Mouse (Mus musculus): Measurements from ENCODE around the gene Bcl2l1.

The Bcl2l1 gene

GRCm38 (mm10) chr2:152738341-152738740 lies 93.2 kb downstream of the Bcl2l1 start:
- no peak for DNase-seq (ENCODE audit: low spot score in 2 of 2)

DNA sequence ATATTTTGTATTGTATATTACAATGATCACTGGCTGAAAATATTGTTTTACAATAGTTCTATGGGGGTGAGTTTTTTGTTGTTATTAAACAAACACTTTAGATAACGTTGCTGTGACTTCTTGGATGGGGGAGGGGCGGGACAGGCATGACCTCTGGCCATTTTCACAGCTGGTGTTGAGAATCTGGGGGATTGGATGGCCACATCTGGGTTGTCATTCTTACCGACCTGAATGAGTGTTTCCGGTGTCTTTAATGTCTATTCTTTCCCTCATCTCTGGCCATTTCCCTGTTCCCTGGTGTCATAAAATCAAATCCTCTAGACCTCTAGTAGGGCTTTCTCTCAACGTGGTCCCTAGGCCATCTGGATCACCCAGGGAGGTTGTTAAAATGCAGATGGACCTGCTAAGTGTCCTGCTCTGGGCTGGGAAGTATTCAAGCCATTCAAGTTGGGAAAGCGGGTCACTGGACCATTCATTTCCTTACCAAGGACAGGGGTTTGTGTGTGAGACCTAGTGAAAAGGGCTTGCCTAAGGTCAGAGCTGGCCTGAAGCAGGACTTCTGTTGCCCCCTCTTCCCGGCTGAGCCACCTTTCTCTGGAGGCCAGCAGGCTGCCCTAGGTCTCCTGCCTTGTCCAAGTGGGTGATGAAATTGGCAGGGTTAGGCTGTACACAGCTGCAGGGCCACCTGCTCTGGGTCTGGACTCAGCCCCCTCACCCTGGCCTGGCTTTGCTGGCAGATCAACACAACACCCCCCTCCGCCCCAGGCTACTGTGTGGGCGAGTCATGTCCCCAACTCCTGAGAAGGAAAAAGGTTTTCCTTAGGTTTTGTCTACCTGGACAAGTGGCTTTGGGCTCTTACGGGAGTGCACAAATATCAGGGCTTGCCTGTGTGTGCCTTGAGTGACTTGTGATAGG lies 94.0 kb downstream of the Bcl2l1 start:
- DNase-seq (ENCODE audit: low spot score in 2 of 2) = no peak

DNA sequence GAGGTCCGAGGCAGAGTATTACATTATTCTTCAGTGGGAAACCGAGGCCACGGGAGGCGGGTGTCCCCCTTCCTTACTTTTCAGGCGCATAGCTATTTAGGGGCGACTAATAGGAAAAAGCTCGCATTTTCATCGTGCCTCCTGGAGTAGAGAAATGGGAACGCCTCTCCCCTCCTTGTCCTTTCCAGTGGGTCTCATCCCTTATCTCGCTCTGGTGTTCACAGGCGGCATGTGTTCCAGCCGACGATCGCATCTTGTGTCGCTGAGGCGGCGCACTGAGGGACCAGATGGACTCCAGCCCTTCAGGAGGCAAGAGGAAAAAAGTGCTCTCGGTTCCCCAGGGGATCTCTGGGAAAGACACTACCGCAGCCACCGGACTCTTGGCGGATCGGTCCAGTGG lies 94.8 kb downstream of the Bcl2l1 start:
- DNase-seq (ENCODE audit: low spot score in 2 of 2) = no peak

DNA sequence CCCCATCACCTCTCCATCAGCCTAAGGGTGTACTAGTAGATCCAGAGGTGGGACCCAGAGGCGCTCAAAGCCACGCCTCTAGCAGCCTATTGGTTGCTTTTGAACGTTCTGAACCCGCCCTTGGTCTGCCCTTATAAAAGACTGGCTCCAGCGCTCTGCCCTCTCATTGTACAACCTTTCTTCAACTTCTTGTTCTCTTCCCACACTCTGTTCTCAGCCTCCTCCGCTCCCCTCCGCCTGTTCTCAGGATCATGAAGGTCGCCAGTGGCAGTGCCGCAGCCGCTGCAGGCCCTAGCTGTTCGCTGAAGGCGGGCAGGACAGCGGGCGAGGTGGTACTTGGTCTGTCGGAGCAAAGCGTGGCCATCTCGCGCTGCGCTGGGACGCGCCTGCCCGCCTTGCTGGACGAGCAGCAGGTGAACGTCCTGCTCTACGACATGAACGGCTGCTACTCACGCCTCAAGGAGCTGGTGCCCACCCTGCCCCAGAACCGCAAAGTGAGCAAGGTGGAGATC lies 95.4 kb downstream of the Bcl2l1 start, which contains the start of gene Id1:
Gene Id1, plus strand, starts transcription at position 162 of the 512 bp plus-strand sequence.
- peak; percentile 58 to 74 for DNase-seq (ENCODE audit: low spot score in 2 of 2)

DNA sequence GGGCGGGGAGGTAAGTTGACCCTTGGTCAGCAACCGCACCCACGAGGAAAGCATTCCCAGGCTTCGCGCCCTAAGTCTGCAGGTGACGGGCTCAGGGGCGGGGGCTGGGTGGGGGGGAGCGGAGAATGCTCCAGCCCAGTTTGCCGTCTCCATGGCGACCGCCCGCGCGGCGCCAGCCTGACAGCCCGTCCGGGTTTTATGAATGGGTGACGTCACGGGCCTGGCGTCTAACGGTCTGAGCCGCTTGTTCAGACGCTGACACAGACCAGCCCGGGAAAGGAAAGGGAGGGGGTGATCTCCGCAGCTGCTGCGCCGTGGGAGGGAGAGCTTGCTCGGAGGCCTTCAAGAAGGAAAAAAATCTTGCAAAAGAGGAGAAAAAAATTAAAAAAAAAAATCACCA lies 96.5 kb downstream of the Bcl2l1 start:
- peak; percentile 43 to 79 for DNase-seq (ENCODE audit: low spot score in 2 of 2)

- no peak for DNase-seq (ENCODE audit: low spot score in 2 of 2)
These were observed 97.0 kb downstream of the Bcl2l1 start for GRCm38 (mm10) chr2:152734501-152734900.

DNA sequence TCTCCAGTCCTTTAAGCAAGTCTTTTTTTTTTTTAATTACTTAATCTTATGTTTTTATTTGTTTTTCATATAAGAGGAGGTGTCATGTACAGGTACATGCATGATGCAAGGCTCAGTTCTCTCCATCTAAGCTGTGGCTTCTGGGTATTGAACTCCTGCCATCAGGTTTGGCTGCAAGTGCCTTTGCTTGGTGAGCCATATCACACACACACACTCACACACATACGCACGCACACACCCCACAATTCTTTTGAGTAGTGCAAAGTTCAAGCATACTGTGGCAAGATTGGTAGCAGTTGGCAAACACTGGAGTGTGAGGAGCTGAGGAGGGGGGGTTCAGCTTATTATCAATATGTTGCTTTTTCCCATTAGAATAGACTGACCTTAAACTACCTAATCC lies 98.3 kb downstream of the Bcl2l1 start:
- no peak for DNase-seq (ENCODE audit: low spot score in 2 of 2)
